Mouse (Mus musculus): ENCODE results near the gene Hal.
"Not testable (repeated sequence)": the region's sequence is repeated elsewhere in the genome, so short reads cannot be mapped to it uniquely, and the experiment has no call there.

Hal gene

DNA sequence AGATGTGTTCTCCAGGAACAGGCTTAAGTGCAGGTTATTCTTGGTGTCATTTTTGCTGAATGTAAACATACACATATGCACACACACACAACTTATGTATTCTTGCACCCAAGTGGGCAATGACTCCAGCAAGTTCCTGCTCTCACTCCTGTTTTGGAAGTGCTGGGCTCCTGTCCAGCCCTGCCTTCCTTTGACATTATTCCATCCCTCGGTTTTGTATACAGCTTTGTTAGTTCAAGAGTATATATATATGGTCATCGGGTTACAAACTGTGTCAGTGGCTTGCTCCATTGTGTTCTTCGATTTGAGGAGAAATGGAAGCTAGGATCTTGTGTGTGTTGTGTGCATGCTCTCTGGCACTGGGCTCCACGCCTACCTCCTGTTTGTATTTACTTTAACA, 29.6 kb downstream of the Hal start:
- DNase-seq: no peak

DNA sequence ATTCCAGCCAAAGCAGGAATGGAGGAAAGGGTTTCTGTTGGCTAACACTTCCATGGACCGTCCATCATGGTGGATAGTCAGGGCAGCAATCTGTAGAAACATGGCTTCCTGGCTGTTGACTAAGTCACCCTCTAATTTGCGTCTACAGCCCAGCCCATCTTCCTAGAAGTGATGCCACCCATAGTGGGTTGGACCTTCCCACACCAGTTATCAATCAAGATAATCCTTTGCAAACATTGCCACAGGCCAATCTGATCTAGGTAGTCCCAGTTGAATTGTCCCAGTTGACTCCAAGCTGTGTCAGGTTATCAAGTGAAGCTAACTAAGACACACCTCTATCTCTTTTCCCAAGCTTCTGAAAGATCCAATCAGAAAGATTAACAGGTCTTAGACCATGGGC, 30.1 kb downstream of the Hal start:
- DNase-seq: no peak

DNA sequence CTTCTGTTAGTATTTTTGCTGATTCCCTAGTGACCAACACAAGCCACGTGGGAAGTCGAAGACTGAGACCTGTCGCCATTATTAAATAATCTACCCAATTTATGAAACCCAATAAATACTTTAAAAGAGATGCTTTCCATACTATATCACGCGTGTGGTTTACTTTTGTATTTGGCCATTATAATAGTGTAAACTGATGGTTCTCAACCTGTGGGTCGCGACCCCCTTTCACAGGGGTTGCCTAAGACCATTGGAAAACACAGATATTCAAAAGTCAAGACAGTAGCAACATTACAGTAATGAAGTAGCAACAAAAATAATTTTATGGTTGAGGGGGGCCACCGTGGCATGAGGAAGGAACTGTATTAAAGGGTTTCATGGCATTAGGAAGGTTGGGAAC, 30.6 kb downstream of the Hal start:
- no peak for DNase-seq

DNA sequence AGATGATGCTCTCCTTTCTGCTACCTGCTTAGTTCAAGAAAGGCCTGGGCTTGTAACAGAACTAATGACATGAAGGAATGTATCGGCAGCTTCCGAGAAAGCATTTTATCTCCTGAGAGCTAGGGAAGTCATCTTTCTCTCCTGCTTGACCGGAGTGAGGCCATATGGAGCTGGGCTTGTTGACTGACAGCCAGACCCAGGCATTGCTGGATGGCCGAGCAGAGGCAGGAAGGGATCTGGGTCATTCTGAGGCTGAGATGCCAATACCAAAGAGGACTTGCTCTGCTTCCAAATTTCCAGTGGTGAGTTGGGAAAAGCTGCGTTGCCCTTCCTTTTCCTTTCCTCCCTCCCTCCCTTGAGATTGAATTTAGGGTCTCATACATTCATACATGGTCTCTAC, 31.2 kb downstream of the Hal start:
- DNase-seq: no peak

DNA sequence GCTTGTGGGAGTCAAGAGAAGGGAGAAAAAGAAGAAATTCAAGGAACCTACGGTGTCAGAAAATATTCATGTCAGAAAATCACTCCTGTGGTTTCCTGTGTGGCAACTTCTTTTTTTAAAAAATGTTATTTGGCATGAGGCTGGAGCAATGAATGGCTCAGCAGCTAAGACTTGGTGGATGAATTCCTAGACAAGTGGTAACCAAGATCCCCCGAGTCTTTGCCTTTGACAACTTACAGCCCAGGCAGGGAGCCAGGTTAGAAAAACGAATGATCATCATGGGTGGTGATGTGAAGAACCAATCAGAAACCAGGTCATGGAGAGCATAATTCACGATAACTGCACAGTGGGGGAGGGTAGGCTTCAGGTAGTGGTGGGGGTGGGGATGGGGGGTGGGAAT, 32.4 kb downstream of the Hal start:
- DNase-seq: no peak

DNA sequence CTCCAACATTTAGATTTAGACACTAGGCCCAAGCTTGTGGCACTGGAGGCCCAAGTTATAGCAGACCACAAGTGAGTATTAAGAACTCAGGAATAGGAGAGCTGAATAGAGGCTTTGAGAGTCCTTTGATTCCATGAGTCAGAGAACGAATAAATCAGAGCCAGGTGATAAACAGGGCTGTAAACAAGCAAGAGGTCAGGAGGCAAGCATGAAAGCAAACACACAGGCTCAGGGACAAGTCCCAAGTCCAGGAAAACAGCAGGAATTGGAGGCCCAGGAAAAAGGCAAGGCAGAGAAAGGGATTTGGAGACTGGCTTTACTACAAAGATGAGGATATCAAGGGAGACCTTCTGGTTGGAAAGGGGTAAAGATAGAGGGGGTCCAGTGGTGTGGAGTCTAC, 36.8 kb downstream of the Hal start:
- DNase-seq: no peak

DNA sequence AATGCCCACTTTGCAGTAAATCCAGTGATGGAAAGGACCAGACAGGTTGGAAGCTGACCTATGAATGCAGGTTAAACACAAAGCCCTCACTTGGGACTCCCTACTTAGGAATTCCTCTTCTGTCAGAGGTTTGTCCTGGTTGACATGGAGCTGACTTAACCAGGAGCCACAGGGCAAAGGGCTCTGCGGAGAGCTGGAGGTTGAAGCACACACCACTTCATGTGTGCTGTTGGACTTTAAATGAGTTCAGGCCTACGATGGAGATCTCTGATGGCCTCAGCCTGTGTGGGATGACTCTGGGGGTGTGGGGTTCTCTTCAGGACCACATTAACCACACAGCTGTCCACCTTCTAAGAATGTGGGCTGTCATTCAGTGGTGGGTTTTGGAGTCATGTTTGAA, 49.7 kb downstream of the Hal start:
- no peak for DNase-seq

DNA sequence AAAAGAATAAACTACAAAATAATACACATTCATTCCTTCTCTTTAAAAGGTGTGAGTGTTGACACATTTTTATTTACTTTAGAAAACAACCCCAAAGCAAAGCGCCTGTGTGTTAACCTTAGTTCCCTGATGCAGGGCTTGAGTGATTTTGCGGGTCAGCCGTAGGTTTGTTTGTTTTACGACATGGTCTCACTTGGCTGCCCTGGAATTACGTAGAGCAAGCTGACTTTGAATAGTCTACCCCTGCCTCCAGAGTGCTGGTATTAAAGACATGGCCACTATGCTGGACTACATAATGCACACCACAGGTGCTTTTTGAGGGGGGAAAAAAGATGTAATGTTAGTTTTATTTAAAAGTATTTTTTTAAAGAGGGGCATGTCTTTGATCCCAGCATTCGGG, 50.2 kb downstream of the Hal start:
- peak in 1 of 2 experiments; percentile 42 for DNase-seq

DNA sequence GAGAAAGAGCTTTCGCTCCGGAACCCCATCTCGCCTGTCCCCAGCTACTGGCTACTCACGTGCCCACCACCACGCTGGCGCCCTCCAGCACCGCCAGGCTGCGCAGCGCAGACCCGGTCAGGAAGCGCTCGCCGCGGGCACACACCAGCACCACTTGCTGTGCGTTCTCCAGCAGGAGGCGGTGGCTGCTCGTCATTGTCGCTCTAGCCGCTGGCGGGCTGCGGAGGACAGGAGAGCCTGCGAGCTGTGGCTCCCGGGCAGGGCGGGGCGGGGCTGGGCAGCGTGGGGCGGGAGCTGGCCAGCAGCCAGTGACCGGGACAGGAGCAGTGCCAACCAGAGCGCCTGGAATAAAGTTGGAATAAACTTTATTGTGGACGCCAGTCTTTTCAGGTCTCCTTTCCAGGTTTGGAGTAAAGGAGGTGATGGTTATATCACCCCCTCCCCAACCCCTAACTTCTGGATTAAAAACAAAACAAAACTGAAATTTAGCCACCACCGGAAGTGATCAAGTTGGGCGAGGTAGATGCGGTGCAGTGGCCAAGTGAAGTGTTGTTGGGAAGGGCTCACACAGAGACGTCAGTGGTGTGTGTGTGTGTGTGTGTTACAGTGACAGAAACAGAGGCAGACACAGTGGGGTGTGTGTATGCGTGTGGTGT, 51.3 kb downstream of the Hal start, which contains the start of gene Amdhd1:
TSS of gene Amdhd1 (minus strand) at position 259 of the 656 bp plus-strand sequence.
- DNase-seq: peak; percentile 84 to 91

DNA sequence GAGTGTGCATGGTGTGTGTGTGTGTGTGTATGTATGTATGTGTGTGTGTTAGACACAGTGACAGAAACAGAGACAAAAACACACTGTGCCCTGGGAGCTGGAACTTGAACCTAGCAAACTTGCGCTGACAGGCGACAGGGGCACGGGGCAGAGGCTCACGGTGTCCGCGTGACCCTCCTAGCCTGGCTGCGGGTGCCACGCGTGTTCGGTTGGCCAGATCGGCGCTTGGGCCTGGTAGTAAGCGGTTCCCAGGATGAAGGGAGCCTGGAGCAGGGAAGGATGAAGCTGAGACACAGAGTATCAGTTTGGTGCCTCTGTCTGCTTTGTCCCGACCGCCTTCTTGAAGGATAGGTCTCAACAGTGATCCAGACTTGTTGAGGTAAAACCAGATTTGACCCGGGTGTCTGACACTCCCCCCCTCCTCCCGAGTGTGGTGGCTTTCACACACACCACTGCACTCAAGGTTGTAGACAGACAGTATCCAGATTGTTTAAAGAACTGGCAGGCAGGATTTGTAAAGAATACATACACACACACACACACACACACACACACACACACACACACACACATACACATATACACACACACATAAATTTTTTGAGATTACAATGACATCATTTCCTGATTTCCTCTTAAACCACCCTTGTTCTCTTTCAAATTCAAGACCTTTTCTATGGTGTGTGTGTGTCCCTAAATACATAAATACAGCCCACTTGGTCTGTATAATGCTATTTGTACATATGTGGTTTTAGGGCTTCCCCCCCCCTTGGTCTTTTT, 52.1 kb downstream of the Hal start, which contains the start of gene Ccdc38:
TSS of gene Ccdc38 (plus strand) at position 202 of the 780 bp plus-strand sequence.
- no peak for DNase-seq

DNA sequence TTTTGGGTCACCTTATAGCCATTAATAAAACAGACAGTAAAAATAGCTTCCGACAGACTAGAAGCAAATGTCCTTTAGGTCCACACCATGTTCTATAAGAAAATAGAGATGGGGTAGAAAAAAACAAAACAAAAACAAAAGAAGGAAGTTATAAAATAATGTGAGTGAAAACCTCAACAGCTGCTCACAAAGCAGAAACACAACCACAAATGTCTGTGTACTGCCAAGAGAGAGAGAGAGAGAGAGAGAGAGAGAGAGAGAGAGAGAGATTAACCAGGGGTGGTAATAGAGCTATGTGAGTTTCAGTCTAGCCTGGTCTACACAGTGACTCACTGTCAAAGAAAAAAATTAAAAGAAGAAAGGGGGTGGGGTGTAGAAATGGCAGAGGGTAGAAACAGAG, 53.0 kb downstream of the Hal start:
- no peak for DNase-seq

DNA sequence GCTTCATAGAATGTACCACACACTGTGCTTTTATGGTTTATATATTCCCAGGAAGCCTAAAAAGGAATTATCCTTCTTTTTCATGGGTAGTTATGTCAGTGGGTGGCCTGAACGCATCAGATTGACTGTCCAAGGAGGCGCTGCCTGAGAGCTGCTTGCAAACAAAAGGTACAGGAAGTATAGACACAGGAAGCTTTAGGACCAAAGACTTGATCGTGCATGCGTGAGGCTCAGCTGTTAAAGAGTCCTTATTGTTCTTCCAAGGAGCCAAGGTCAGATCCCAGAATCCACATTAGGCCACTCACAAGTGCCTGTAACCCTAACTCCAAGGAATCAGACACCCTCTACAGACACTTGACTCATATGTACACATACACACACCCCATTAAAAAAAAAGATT, 53.8 kb downstream of the Hal start:
- no peak for DNase-seq

DNA sequence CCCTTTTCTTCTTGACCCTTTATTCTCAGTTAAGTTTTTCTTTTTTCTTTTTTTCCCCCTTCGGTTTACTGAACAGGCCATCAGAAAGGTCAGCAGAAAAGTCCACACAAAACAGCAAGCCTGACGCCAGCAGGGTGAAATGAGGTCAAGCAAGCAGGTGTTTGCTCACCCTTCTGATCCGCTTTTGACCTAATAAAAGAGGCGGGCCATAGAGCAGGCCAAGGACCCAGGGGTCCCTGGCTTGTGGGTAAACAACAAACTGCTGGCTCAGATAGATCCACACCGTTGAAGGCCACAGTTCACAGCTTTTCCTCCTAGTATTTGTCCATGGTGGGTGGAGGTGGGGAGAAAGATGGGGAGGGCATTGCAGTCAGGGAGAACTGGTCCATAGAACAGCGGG, 54.6 kb downstream of the Hal start:
- peak; percentile 5 to 46 for DNase-seq

DNA sequence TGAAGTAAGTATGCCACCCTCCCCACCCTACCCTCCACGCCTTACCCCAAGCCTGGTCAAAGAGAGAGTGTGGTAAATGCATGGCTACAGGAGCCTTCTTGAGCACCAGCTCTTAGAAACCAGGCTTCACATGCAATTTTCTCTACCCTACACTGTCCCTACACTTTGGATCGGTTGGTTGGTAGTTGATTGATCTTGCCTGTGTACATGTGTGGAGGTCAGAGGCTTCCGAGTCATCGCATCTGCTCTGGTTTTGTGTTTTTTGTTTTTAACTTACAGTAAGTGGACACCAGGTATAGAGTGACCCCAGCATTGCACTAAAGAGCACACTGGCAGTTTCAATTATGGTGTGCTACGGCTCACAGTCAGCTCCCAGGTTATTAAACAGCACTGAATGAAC, 55.6 kb downstream of the Hal start:
- DNase-seq: no peak

DNA sequence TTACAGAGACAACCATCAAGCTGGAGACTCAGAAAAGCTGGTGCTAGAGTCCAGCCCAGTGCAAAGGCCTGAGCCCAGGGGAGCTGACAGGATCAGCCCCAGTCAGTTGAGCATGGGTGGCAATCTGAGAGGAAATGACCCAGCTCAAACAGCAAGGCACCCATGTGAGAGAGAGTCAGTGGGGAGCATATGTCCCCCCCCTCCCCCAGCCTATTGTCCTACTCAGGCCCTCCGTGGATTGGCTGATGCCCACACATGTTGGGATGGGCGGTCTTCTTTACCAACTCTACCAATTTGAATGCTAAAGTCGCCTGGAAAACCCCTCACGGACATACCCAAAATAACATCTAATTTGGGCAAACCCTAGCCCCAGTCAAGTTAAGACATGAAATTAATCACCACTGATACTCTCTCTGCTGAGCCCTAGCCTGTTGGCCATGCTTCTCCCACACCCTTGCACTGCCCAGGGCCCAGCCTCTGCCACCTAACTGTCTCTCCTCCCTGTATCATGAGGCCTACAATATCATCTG, 59.2 kb downstream of the Hal start:
- DNase-seq: no peak

DNA sequence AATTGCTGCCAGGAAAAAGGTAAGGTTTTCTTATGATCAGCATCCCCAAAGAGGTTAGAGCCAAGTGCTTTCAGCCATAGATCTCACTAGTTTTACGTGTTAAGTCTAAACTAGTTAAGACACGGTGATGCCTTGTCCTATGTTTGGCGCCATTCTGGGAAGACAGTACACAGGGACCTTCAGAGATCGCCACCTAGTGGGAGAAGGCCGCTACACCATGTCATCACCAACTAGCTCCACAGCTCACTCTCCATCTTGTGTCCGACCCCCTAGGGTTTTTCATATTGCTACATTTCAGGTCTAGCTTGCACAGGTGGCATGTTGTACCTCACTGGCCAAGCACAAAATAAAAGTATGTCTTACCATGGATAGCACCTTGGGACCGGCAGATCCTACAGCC, 60.4 kb downstream of the Hal start:
- peak; percentile 74 to 90 for DNase-seq

DNA sequence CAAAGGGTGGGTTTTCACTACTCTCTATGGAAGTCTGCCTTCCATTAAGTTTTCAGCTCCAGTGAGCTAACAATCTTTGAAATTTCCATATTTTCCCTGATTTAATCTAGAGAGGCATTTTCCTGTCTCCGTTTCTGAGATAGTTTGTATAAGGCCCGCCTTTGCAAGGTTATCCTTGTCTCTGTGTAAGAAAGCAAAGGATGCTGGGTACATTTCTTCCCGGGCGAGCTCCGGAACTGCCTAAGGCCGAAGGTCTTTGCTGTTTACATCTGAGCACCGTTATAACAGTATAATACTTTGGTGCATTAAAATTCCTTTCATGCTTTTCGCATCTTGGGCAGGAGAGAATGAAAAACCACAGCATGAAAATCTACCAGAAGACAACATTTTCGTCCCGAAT, 61.3 kb downstream of the Hal start:
- DNase-seq: no peak

DNA sequence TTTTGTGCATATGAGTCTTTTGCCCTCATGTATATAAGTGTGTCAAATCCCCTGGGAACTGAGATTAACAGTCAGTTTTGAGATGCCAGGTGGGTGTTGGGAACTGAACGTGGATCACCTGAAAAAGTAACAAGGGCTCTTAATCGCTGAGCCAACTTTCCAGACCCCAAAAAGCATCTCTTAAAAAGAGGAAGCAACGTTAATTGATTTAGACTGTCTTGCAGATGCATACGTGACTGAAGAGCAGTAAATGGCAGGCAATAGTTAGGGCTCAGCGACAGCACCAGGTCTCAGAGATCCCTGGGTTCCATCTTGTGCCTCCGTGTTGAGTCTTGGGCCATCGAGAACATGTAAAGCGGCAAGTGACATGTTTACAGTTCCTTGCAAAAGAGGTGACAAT, 64.0 kb downstream of the Hal start:
- no peak for DNase-seq

DNA sequence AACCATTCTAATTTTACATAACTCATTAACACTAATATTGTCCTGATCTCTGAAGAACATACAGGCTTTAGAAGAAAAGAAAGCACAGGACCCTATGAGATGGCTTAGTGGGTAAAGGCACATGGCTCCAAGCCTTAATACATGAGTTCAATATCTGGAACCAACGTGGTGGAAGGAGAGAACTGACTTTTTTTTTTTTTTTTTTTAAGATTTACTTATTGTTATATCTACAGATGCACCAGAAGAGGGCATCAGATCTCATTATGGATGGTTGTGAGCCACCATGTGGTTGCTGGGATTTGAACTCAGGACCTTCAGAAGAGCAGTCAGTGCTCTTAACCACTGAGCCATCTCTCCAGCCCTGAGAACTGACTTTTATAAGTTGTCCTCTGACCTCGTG, 69.4 kb downstream of the Hal start:
- DNase-seq: not testable (repeated sequence)

DNA sequence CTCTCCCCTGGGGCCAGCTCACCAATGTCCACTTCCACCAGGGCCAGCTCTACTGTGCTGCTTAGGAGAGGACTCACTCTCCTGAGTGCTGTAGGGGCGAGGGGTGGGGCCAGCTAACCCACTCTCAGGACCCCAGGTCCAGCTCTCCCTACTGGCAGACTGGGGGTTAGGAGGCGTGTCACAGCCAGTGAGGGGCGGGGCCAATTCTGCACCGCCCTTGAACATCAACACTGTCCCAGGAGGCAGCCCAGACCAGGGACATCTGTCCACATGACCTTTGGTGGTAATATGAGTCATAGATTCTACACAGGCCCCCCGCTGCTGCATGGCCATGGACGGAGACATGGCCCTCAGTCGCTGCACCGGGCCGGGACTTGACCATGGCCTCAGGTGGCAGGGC, 71.2 kb downstream of the Hal start:
- no peak for DNase-seq

DNA sequence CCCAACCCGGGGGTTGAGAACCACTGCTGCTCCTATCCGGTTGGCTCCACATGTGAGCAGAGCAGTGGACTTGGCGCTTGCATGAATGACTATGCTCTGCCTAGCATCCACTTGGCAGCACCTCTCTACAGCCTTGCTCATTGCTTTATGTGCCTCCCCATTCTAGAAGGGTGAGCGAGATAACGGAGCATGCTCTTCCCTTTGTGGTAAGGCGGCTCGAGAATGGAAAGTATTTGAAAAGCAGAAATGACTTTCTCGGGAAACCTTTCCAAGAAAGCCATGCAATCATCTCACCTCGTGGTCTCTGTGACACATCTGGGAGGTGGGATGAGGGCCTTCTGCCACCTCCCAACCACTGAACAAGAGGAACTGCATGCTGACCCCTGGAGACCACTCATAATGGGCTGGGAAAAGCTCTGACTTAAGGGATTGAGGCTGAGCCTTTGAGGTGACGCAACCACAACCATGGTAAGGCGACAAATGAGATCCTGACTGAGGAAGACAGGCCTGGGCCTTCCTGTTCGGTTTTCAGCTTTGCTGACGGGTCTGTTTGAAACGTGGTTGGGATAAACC, 76.0 kb downstream of the Hal start:
- no peak for DNase-seq

DNA sequence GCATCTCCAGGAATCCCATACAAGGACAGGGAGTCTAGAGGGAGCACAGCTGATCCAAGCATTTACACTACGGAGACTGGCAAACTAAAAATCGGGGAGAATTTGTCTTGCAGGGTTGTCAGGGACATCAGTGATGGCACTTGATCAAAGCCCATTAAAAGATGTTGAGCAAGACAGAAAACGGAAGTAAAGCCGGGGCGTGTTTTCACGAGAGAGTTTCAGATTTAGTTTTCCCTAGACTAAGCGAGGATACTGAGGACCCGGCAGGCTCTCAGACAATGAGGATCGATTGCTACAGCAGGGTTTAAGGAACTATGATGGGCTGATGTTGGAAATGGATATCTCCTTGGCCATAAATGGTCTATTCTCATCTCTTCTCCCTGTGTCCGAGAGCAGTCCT, 78.5 kb downstream of the Hal start:
- DNase-seq: no peak

DNA sequence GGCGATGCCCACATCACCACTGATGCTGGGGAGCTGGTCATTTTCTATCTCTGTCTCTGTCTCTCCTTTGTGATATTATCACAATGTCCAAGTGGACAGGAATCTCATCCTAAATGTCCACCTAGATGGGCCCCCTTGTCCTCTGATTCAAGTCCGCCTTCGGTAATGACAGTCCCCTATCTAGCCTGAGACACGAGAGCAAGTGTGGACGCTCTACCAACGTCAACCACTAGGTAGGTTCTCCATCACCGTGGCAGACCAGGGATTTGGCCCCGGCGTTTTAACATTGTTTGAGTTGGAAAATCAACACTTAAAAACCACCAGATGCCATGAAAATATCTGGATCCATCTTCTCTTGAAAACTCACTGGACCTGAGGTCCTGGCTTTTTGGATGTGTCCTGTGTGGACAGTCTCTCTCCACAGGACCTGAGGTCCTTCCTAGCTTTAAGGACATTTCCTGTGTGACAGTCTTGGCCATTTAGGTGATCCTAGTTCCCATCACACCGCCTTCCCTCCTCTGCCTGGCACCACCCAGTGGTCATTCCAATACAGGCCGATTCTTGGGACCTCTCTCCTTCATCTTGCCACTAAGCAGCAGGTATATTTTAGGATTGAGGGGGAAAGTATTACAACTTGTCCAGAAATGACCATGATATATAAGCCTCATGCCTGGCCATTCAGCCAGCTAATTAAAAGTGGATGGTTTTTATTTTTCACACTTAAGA, 79.4 kb downstream of the Hal start:
- no peak for DNase-seq

Measured in kidney, postnatal 25 days (tissue).